Mouse (Mus musculus): ENCODE results near the gene Arhgap27.

- TF ChIP-seq POLR2A (IDR thresholded peaks at IDR 0.05; ENCODE audit: insufficient read depth, low read depth, low read length) (no peak), EP300 (IDR thresholded peaks at IDR 0.05; ENCODE audit: insufficient read depth, low read depth, low read length) (peak; percentile 68; the same call in 1 of the 2 replicates), CTCF (IDR thresholded peaks at IDR 0.05) (peak; percentile 73)
Measured at GRCm38 (mm10) chr11:103325172-103325571, 38.3 kb downstream of the Arhgap27 start.

Data from heart, adult 2 months (tissue).